Mouse (Mus musculus) lung, adult 2 months (tissue): ENCODE results near the gene Nxt1.

ENCODE experiments used
- CTCF ChIP-seq: fragments of 200-500 bp; IDR thresholded peaks from 2 replicates; pipeline ENCODE4 v1.5.1; 2011; ENCODE audit warnings: mild to moderate bottlenecking, low read length, control low read depth; ENCODE audit not compliant: insufficient read depth
- POLR2A ChIP-seq: fragments of 200-500 bp; IDR thresholded peaks from 2 replicates; pipeline ENCODE4 v1.6.1; 2011; ENCODE audit warnings: low read depth, mild to moderate bottlenecking, control low read depth, low read length, borderline replicate concordance; ENCODE audit errors: extremely low read depth

DNA sequence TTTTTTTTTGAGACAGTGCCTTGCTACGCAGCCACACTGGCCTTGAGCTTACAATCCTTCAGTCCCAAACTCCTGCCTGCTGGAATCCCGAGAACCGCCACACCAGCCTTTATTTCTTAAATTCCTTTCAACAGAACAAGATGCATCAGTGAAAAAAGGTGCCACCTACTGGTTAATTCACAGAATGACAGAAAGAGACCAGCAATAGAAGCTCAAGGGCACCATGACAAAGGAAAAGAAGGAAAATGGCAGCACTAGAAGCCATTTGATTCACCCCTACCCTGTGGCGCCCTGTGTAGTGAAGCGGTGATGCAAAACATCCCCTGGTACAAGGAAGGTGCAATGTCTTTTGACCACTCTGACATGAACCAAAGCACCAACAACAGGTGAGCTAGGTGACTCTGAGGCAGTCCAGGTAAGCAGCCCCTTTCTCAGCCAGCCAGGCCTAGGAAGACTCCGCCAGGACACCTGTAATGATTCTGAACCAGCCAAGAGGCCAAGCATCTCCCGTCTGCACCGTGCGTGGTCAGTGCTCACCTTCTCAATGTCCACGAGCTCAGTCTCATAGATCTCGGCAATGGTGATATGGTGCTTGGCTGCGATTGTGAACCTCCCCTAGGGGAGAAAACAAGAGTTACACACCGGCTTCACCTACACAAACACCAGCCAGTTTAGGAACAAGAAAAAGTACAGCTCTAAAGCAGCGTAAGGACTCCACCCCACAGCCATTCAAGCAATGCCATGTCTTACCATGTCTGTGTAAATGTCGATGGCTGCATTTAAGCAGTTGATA lies 34.2 kb downstream of the Nxt1 start:
- TF ChIP-seq CTCF (0 out of 2 replicates have a peak, but pooled peaks have one; percentile 2), POLR2A (no peak)
